Mouse (Mus musculus) adrenal gland, postnatal 25 days (tissue): ENCODE results near the gene Ppp1r1b. TPM values are rescaled to one million over a fixed set of nuclear protein-coding genes. Genes with fewer than 3 reads are reported as not detected.

Experiments
- DNase-seq: peaks from one replicate; pipeline ENCODE4 v3.0.0; 2021; ENCODE audit warnings: mixed read lengths
- total RNA-seq: library from RNA; stranded (reverse); gene quantifications from 2 replicates; pipeline ENCODE4 v1.2.3, GENCODE M21; 2021

Gene Ppp1r1b
- total RNA-seq, 1 experiment from 2014 or later, result 0.24 TPM

- DNase-seq, result no peak
Measured at GRCm38 (mm10) chr11:98397946-98398345, 49.7 kb downstream of the Ppp1r1b start.

- peak; percentile 83 for DNase-seq
Measured at GRCm38 (mm10) chr11:98400161-98400726, 52.0 kb downstream of the Ppp1r1b start, which contains the start of gene Pgap3. Gene Pgap3 (minus strand): TSS chr11:98400490.

- DNase-seq, result no peak
Measured at GRCm38 (mm10) chr11:98400816-98401215, 52.6 kb downstream of the Ppp1r1b start.

GRCm38 (mm10) chr11:98406621-98407020, 58.4 kb downstream of the Ppp1r1b start:
- DNase-seq, result no peak

Other genes with a start within 250 kb of the Ppp1r1b start
- gene Fbxl20, start 198.0 kb upstream of the Ppp1r1b start, total RNA-seq, result 27.0 and 41.7 TPM in 2 replicates
- gene Med1, start 155.1 kb upstream of the Ppp1r1b start, total RNA-seq, result 75.4 and 86.1 TPM in 2 replicates
- 49.5 and 51.7 TPM in 2 replicates for gene Cdk12, start 145.3 kb upstream of the Ppp1r1b start, total RNA-seq
- not detected in 2 replicates for gene Neurod2, start 18.8 kb upstream of the Ppp1r1b start, total RNA-seq
- gene Stard3, start 10.0 kb downstream of the Ppp1r1b start, total RNA-seq, result 23.6 and 23.9 TPM in 2 replicates
- gene Tcap, start 35.4 kb downstream of the Ppp1r1b start, total RNA-seq, result 0.91 TPM in 1 of 2 replicates, not detected in the other
- gene Pnmt, start 38.0 kb downstream of the Ppp1r1b start, total RNA-seq, result 458 and 547 TPM in 2 replicates
- gene Pgap3, start 52.1 kb downstream of the Ppp1r1b start, total RNA-seq, result 3.6 and 6.5 TPM in 2 replicates
- gene Erbb2, start 64.1 kb downstream of the Ppp1r1b start, total RNA-seq, result 3.8 and 6.2 TPM in 2 replicates
- gene Mien1, start 90.6 kb downstream of the Ppp1r1b start, total RNA-seq, result 80.3 and 84.7 TPM in 2 replicates
- 1.0 TPM in 1 of 2 replicates, not detected in the other for gene Grb7, start 98.0 kb downstream of the Ppp1r1b start, total RNA-seq
- 0.30 TPM in 1 of 2 replicates, not detected in the other for gene Ikzf3, start 197.6 kb downstream of the Ppp1r1b start, total RNA-seq
- 0.70 TPM in 1 of 2 replicates, not detected in the other for gene Zpbp2, start 202.7 kb downstream of the Ppp1r1b start, total RNA-seq
- gene Ormdl3, start 239.0 kb downstream of the Ppp1r1b start, total RNA-seq, result 96.8 and 98.6 TPM in 2 replicates
- not detected in 2 replicates for gene Lrrc3c, start 249.9 kb downstream of the Ppp1r1b start, total RNA-seq